Mouse (Mus musculus) cortical plate, adult 2 months (tissue): ENCODE measurements around the gene Nxph1. TPM values are rescaled to one million over a fixed set of nuclear protein-coding genes. Genes with fewer than 3 reads are reported as not detected.

Source experiments
- H3K27ac ChIP-seq: fragments of 200-500 bp; 2 replicates; pipeline ENCODE4 v1.5.1; 2012; ENCODE audit warnings: low read length, control low read depth, inconsistent platforms; ENCODE audit not compliant: insufficient read depth
- H3K4me1 ChIP-seq: fragments of 200-500 bp; 2 replicates; pipeline ENCODE4 v1.6.1; 2011; ENCODE audit warnings: low read length; ENCODE audit not compliant: control insufficient read depth, insufficient read depth
- H3K4me3 ChIP-seq: fragments of 200-500 bp; 2 replicates; pipeline ENCODE4 v1.5.1; 2011; ENCODE audit warnings: mild to moderate bottlenecking, low read length, control low read depth; ENCODE audit not compliant: insufficient read depth
- CTCF ChIP-seq: fragments of 200-500 bp; IDR thresholded peaks from 2 replicates; pipeline ENCODE4 v1.5.1; 2011; ENCODE audit warnings: mild to moderate bottlenecking, control low read depth, low read length; ENCODE audit not compliant: insufficient read depth; ENCODE audit errors: extremely low read depth
- POLR2A ChIP-seq: fragments of 200-500 bp; IDR thresholded peaks from 2 replicates; pipeline ENCODE4 v1.6.1; 2011; ENCODE audit warnings: mild to moderate bottlenecking, low read length, control low read depth; ENCODE audit not compliant: insufficient read depth; ENCODE audit errors: extremely low read depth
- polyA plus RNA-seq: library from polyadenylated mRNA; depleted of rRNA; stranded (reverse); fragments of >200 nt; gene quantifications from 2 replicates; pipeline ENCODE4 v1.2.3, GENCODE M21; 2012

Nxph1 gene
- polyA plus RNA-seq, 1 experiment: 23.7 TPM

GRCm38 (mm10) chr6:8958081-8958919 is 10.1 kb downstream of the Nxph1 start:
- Histone ChIP-seq H3K4me1 (peaks cover 3% of the 10 kb centered on the region), H3K4me3 (no peak overlapping the region; the same call in 1 of the 2 replicates), H3K27ac (no peak overlapping the region)
- TF ChIP-seq POLR2A: no peak
- peak; percentile 32; the same call in 1 of the 2 replicates for TF ChIP-seq CTCF

- peaks cover 3% of the 10 kb centered on the region for H3K4me1 ChIP-seq
- H3K4me3 ChIP-seq: no peak overlapping the region
- no peak for TF ChIP-seq POLR2A
- TF ChIP-seq CTCF: no peak
- no peak overlapping the region for H3K27ac ChIP-seq
Observed at GRCm38 (mm10) chr6:8959810-8960209, 11.6 kb downstream of the Nxph1 start.

- Histone ChIP-seq H3K27ac (no peak overlapping the region), H3K4me3 (no peak overlapping the region), H3K4me1 (no peaks in the 10 kb centered on the region)
- TF ChIP-seq CTCF: no peak
- no peak for TF ChIP-seq POLR2A
Observed at GRCm38 (mm10) chr6:8970576-8970975, 22.3 kb downstream of the Nxph1 start.

GRCm38 (mm10) chr6:8979237-8979871 is 31.1 kb downstream of the Nxph1 start:
- TF ChIP-seq POLR2A (no peak), CTCF (no peak)
- no peaks in the 10 kb centered on the region for H3K4me1 ChIP-seq
- no peak overlapping the region for H3K4me3 ChIP-seq
- no peak overlapping the region for H3K27ac ChIP-seq

- no peak overlapping the region for H3K4me3 ChIP-seq
- TF ChIP-seq CTCF: no peak
- TF ChIP-seq POLR2A: no peak
- H3K27ac ChIP-seq: no peak overlapping the region
- H3K4me1 ChIP-seq: no peaks in the 10 kb centered on the region
Observed at GRCm38 (mm10) chr6:8996301-8996943, 48.2 kb downstream of the Nxph1 start.

- no peak overlapping the region for H3K27ac ChIP-seq
- TF ChIP-seq CTCF (no peak), POLR2A (no peak)
- no peak overlapping the region for H3K4me3 ChIP-seq
Observed at GRCm38 (mm10) chr6:8997326-8997725, 49.1 kb downstream of the Nxph1 start.

GRCm38 (mm10) chr6:9002686-9003085 is 54.5 kb downstream of the Nxph1 start:
- no peak overlapping the region for H3K27ac ChIP-seq
- no peak overlapping the region for H3K4me3 ChIP-seq
- no peaks in the 10 kb centered on the region for H3K4me1 ChIP-seq
- TF ChIP-seq CTCF (no peak), POLR2A (no peak)

More at GRCm38 (mm10) chr6:8997326-8997725, 49.1 kb downstream of the Nxph1 start:
- H3K4me1 ChIP-seq: no peaks in the 10 kb centered on the region

GRCm38 (mm10) chr6:9026631-9027030 is 78.4 kb downstream of the Nxph1 start:
- H3K4me3 ChIP-seq: no peak overlapping the region
- no peak overlapping the region for H3K27ac ChIP-seq
- TF ChIP-seq POLR2A (no peak), CTCF (no peak)
- H3K4me1 ChIP-seq: no peaks in the 10 kb centered on the region

GRCm38 (mm10) chr6:9027146-9027545 is 78.9 kb downstream of the Nxph1 start:
- no peak overlapping the region for H3K27ac ChIP-seq
- no peaks in the 10 kb centered on the region for H3K4me1 ChIP-seq
- no peak overlapping the region for H3K4me3 ChIP-seq
- TF ChIP-seq CTCF (no peak), POLR2A (no peak)

- no peak for TF ChIP-seq POLR2A
- Histone ChIP-seq H3K4me1 (no peaks in the 10 kb centered on the region), H3K27ac (no peak overlapping the region), H3K4me3 (no peak overlapping the region)
Observed at GRCm38 (mm10) chr6:9028501-9028900, 80.3 kb downstream of the Nxph1 start.
